Mouse (Mus musculus) lung, postnatal 0 days (tissue): ENCODE data around the gene Abca3. TPM values are rescaled to one million over a fixed set of nuclear protein-coding genes. Genes with fewer than 3 reads are reported as not detected.
A peak's percentile ranks its signal among the peaks of the same experiment; 100 is the strongest.

Experiments
- ATAC-seq: fragments of 200-750 bp; cut with Nextera tagmentation; 2 replicates; pipeline ENCODE4 v1.8.0; 2017; ENCODE audit warnings: moderate library complexity
- DNase-seq: peaks from one replicate; pipeline ENCODE4 v3.0.0-alpha.2; 2016; ENCODE audit warnings: low spot score
- H3K27ac ChIP-seq: fragments of 300-500 bp; sonication (generic); 2 replicates; pipeline ENCODE4 v1.5.1; 2014; ENCODE audit warnings: antibody characterized with exemption, mild to moderate bottlenecking, low read length, mixed read lengths
- H3K27me3 ChIP-seq: fragments of 300-500 bp; sonication (generic); replicated peaks from 2 replicates; pipeline ENCODE4 v1.6.1; 2014; ENCODE audit warnings: low read length, mixed read lengths; ENCODE audit not compliant: insufficient read depth
- H3K36me3 ChIP-seq: fragments of 300-500 bp; sonication (generic); 2 replicates; pipeline ENCODE4 v1.6.1; 2014; ENCODE audit warnings: low read length, mixed read lengths; ENCODE audit not compliant: insufficient read depth
- H3K4me1 ChIP-seq: fragments of 300-500 bp; sonication (generic); 2 replicates; pipeline ENCODE4 v1.6.1; 2014; ENCODE audit warnings: antibody characterized with exemption, low read depth, low read length, mixed read lengths; ENCODE audit not compliant: insufficient read depth
- H3K4me2 ChIP-seq: fragments of 300-500 bp; sonication (generic); replicated peaks from 2 replicates; pipeline ENCODE4 v1.6.1; 2014; ENCODE audit warnings: low read depth, mild to moderate bottlenecking, low read length, moderate library complexity, mixed read lengths
- H3K4me3 ChIP-seq: fragments of 300-500 bp; sonication (generic); 2 replicates; pipeline ENCODE4 v1.5.1; 2014; ENCODE audit warnings: low read depth, low read length
- H3K9ac ChIP-seq: fragments of 300-500 bp; sonication (generic); replicated peaks from 2 replicates; pipeline ENCODE4 v1.6.1; 2014; ENCODE audit warnings: low read depth, mild to moderate bottlenecking
- H3K9me3 ChIP-seq: fragments of 300-500 bp; sonication (generic); 2 replicates; pipeline ENCODE4 v1.6.1; 2016; ENCODE audit warnings: low read length, mixed read lengths
- CTCF ChIP-seq: IDR thresholded peaks from 2 replicates; pipeline ENCODE4 v1.5.1; 2016; ENCODE audit warnings: antibody characterized with exemption, mild to moderate bottlenecking
- EP300 ChIP-seq: IDR thresholded peaks from 2 replicates; pipeline ENCODE4 v1.6.1; 2016; ENCODE audit warnings: antibody characterized with exemption, mild to moderate bottlenecking, control low read depth
- WGBS: fragments of 180-500 bp; shearing (Covaris S2); extraction: QIAGEN DNeasy Blood & Tissue Kit; methylation state at CpG from one replicate; pipeline ENCODE4 v1.1.7; 2014; 5-methylcytosine and 5-hydroxymethylcytosine counted together
- polyA plus RNA-seq: library from polyadenylated mRNA; unstranded; fragments of >200 nt; fragmentation: Nextera tagmentation; extraction: Ambion mirVana; gene quantifications from 2 replicates; pipeline ENCODE4 v1.2.1, GENCODE M21; 2015

The Abca3 gene
- polyA plus RNA-seq, 1 experiment from 2014 or later, result 66.4 TPM

DNA sequence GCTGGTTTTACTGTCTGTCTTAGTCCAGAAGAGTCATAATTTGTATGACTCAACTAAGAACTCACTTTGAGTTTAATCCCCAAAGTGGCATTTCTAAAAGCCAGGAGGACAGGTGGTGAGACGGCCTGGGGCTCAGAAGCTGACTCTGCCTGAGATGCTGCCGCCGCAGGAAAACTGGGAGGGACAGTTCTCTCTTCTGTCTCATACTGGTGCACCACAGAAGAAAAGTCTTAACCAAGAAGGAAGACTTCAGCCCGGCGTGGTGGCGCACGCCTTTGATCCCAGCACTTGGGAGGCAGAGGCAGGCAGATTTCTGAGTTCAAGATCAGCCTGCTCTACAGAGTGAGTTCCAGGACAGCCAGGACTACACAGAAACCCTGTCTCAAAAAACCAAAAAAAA lies 74.2 kb downstream of the Abca3 start:
- Histone ChIP-seq H3K4me2 (no peak overlapping the region; the same call in 1 of the 2 replicates), H3K9me3 (no peaks in the 10 kb centered on the region), H3K9ac (no peak overlapping the region), H3K4me1 (no peaks in the 10 kb centered on the region; the same call in 1 of the 2 replicates), H3K36me3 (peaks cover 11% of the 10 kb centered on the region; the same call in 1 of the 2 replicates), H3K27ac (0 out of 2 replicates have a peak overlapping the region, but pooled peaks have one; percentile 89), H3K4me3 (no peak overlapping the region), H3K27me3 (no peaks in the 10 kb centered on the region)
- WGBS, result 92% methylated on average over 7 of the region's 7 CpGs
- no peak for TF ChIP-seq CTCF
- no peak for TF ChIP-seq EP300
- DNase-seq (no peak), ATAC-seq (no peak)

DNA sequence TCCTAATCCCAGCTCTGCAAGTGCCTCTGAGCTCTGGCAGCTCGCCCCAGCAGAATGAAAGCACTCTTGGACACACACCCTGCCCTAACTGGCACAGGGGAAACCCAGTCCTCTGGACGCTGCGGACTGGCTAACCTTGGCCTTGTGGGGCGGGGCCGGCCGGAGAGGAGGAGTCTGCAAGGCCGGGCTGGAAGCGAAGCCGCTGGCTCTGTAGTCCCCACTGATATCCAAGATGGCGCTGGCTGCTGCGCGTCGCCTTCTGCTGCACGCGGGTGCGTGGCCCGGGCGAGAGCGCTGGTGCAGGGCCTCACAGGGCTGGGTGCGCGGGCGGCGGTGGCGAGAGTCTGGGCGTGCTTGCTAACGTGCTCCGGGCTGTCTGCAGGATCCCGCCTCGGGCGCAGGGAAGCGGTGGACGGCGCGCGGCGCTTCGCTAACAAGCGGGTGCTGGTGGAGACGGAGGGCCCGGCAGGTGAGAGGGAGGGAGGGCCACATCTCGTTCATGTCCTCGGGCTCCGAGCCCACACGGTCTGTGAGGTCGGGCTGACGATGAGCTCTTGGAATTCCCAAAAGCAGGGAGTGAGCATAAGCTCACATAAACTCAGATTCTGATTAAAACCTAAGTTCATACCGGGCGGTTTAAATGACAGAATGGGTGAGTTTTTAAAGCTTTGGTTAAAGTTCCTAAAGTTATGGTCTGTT lies 74.9 kb downstream of the Abca3 start, which contains the start of gene Eci1:
Eci1 (plus strand) TSS at position 171 of the 699 bp plus-strand sequence.
- Histone ChIP-seq H3K9me3 (no peaks in the 10 kb centered on the region), H3K4me3 (peak within 1 kb of the TSS; percentile 65), H3K9ac (peak within 1 kb of the TSS; percentile 71), H3K4me1 (no peaks in the 10 kb centered on the region; the same call in 1 of the 2 replicates), H3K36me3 (0 out of 2 replicates have a peak, but pooled peaks cover 5% of the 10 kb centered on the region), H3K27me3 (no peaks in the 10 kb centered on the region), H3K27ac (peak within 1 kb of the TSS; percentile 89), H3K4me2 (peak within 1 kb of the TSS; percentile 64)
- ATAC-seq, result peak; percentile 100
- no peak for TF ChIP-seq EP300
- no peak for TF ChIP-seq CTCF
- DNase-seq, result peak; percentile 98
- under 1% methylated on average over 42 of the region's 48 CpGs for WGBS

DNA sequence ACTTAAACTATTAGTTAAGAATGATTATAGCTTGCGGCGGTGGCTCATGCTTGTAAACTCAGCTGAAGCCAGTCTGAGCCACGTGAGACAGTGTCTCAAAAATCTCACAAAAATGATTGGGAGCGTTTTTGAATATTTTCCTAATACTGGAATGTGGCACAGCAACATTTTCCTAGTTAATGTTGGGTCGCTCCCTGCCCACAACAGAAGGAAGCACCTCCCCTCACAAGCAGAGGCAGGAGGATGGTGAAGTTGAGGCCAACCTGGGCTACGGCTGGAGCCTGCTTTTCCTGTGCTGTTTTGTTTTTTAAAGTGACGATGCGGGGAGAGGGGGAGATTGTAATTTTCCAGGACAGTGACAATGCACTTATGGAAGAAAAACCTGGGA lies 75.4 kb downstream of the Abca3 start:
- Histone ChIP-seq H3K9ac (peak overlapping the region; percentile 71), H3K4me3 (peak overlapping the region; percentile 65), H3K27me3 (no peaks in the 10 kb centered on the region), H3K9me3 (no peaks in the 10 kb centered on the region), H3K4me2 (peak overlapping the region; percentile 64), H3K36me3 (0 out of 2 replicates have a peak, but pooled peaks cover 5% of the 10 kb centered on the region), H3K4me1 (no peaks in the 10 kb centered on the region; the same call in 1 of the 2 replicates), H3K27ac (peak overlapping the region; percentile 89)
- WGBS, result 1% methylated on average over 8 of the region's 8 CpGs
- no peak for TF ChIP-seq CTCF
- TF ChIP-seq EP300, result no peak
- DNase-seq (peak; percentile 50), ATAC-seq (0 out of 2 replicates have a peak, but pooled peaks have one; percentile 4)

DNA sequence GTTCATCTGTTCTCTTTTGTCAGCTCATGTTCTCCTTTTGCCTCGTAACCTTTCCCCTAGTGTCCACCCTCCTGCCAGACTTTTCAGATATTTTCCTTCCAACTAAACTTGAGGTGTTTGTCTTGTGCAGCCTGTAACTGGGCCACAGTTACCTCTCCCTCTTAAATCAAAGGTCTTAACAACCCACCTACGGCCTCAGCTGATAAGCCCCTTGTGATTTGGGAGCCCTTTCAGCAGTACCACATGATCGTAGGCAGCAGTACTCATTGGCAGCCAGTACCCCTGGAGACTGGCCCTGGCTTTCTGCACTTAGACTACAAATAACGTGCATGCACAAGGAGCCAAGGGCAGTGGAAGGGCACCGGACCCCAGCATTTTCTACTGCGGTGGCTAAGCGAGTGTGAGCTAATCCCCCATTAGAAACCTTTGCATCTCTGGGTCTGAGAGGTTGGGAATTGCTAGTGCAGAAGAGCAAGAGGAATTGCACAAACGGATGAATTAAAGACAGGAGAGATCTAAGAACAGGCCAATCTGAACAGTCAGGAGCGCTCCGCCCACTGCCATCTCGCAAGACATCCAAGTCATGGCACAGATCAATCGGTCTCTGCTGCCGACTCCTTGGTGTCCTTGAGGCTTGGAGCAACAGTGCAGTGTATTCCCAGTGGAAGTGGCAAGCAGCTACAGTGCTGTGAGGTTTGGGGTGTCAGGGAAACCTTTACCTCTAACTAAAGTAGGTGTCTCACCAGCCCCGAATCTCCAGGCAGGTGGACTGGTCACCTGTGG lies 77.6 kb downstream of the Abca3 start:
- H3K27me3 ChIP-seq, result no peaks in the 10 kb centered on the region
- no peak overlapping the region for H3K4me3 ChIP-seq
- TF ChIP-seq EP300 (no peak), CTCF (no peak)
- 0 out of 2 replicates have a peak overlapping the region, but pooled peaks have one; percentile 5 for H3K27ac ChIP-seq
- no peak overlapping the region for H3K9ac ChIP-seq
- no peaks in the 10 kb centered on the region; the same call in 1 of the 2 replicates for H3K4me1 ChIP-seq
- 74% methylated on average over 14 of the region's 14 CpGs for WGBS
- DNase-seq (no peak), ATAC-seq (no peak)
- H3K9me3 ChIP-seq, result no peaks in the 10 kb centered on the region
- H3K36me3 ChIP-seq, result no peaks in the 10 kb centered on the region
- no peak overlapping the region for H3K4me2 ChIP-seq

DNA sequence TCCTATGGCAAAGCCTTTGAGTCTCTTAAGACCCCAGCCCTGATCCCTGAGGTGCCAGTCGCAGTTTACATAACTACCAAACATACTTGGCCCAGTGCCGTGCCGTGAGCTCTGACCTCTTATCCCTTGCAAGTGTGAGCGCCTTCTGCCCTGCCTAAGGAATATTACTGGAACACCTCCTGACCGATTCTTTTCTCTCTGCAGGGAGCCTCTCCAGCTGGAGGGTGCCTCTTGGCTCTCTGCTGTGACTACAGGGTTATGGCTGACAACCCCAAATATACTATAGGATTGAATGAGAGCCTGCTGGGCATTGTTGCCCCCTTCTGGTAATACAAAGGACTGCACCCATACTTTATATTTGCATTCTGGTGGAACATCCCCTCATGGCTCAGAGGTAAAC lies 85.3 kb downstream of the Abca3 start:
- ATAC-seq, result peak; percentile 55; the same call in 1 of the 2 replicates
- H3K4me3 ChIP-seq, result no peak overlapping the region
- H3K27ac ChIP-seq, result no peak overlapping the region
- DNase-seq, result peak; percentile 72
- TF ChIP-seq CTCF (peak; percentile 81), EP300 (no peak)
- WGBS, result 68% methylated on average over 5 of the region's 5 CpGs
- H3K36me3 ChIP-seq, result peaks cover 12% of the 10 kb centered on the region; the same call in 1 of the 2 replicates
- no peak overlapping the region for H3K9ac ChIP-seq
- H3K4me2 ChIP-seq, result no peak overlapping the region
- no peaks in the 10 kb centered on the region for H3K27me3 ChIP-seq
- no peaks in the 10 kb centered on the region for H3K9me3 ChIP-seq
- H3K4me1 ChIP-seq, result no peaks in the 10 kb centered on the region

DNA sequence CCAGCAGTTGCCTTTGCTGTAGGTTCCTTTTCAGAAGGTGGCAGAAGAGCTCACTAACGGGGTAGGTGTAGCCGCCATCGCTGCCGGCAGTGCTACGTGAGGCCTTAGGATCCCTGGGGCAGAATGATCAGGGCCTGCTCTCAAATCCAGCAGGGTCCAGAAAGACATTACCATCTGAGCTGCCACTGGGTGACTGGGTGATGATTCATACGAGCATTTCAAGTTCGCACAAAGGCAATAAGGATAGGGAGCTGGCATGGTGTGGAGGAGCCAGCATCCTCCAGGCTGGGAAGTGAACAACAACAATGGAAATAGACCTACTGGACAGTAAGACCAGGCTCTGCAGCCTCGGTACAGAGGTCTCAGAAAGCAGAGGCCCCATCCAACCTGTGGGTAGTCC lies 88.6 kb downstream of the Abca3 start:
- H3K27ac ChIP-seq, result no peak overlapping the region
- no peaks in the 10 kb centered on the region for H3K4me1 ChIP-seq
- TF ChIP-seq EP300, result no peak
- TF ChIP-seq CTCF, result no peak
- DNase-seq (no peak), ATAC-seq (no peak)
- H3K4me3 ChIP-seq, result no peak overlapping the region
- no peak overlapping the region for H3K4me2 ChIP-seq
- peaks cover 28% of the 10 kb centered on the region; the same call in 1 of the 2 replicates for H3K36me3 ChIP-seq
- no peak overlapping the region for H3K9ac ChIP-seq
- H3K9me3 ChIP-seq, result no peaks in the 10 kb centered on the region
- no peaks in the 10 kb centered on the region for H3K27me3 ChIP-seq
- 83% methylated on average over 8 of the region's 8 CpGs for WGBS
